11 mouse cellular contexts compared by ENCODE assay signal in genomic region chr8:26913562-26914529, GRCm38 (mm10).
DNase-seq lines count a peak whose midpoint lies in the region; ATAC-seq lines count a peak whose summit lies in the region.
"Had no signal": no experiment of that assay in that cellular context is flagged by ENCODE, and none has a peak within 500 bp of the region (broad histone marks: within the 10 kb centered on the region; RNA-seq: fewer than 3 reads in every experiment).

No protein-coding gene starts in this region.

- no peak overlapping the region for H3K4me3 ChIP-seq in heart, embryonic 10.5 days
- no peak overlapping the region for H3K4me3 ChIP-seq in neural tube, embryonic 14.5 days (ENCODE audit: low read depth, low read length)
- H3K4me3 ChIP-seq in limb, embryonic 12.5 days (replicated peaks), result no peak overlapping the region
- H3K4me3 ChIP-seq in midbrain, embryonic 13.5 days (replicated peaks), result no peak overlapping the region
- H3K4me3 ChIP-seq: left cerebral cortex, adult 2 months had no signal

- 0 out of 2 replicates have a peak, but pooled peaks cover 2% of the 10 kb centered on the region for H3K4me1 ChIP-seq in heart, embryonic 10.5 days
- H3K4me1 ChIP-seq in neural tube, embryonic 14.5 days (ENCODE audit: control insufficient read depth, insufficient read depth, low read length), result no peaks in the 10 kb centered on the region
- peaks cover 36% of the 10 kb centered on the region for H3K4me1 ChIP-seq in limb, embryonic 12.5 days (replicated peaks)
- H3K4me1 ChIP-seq in midbrain, embryonic 13.5 days (replicated peaks), result no peaks in the 10 kb centered on the region

- H3K4me2 ChIP-seq in neural tube, embryonic 14.5 days (ENCODE audit: low read depth, low read length), result no peak overlapping the region
- peak overlapping the region; percentile 16; the same call in 1 of the 2 replicates for H3K4me2 ChIP-seq in limb, embryonic 12.5 days
- no peak overlapping the region for H3K4me2 ChIP-seq in midbrain, embryonic 13.5 days (replicated peaks)

- H3K27me3 ChIP-seq in heart, embryonic 10.5 days (ENCODE audit: insufficient read depth, poor library complexity, severe bottlenecking), result no peaks in the 10 kb centered on the region; the same call in 1 of the 2 replicates
- no peaks in the 10 kb centered on the region for H3K27me3 ChIP-seq in neural tube, embryonic 14.5 days (ENCODE audit: control insufficient read depth, insufficient read depth, low read length)
- H3K27me3 ChIP-seq in limb, embryonic 12.5 days, result peaks cover 36% of the 10 kb centered on the region
- H3K27me3 ChIP-seq in midbrain, embryonic 13.5 days, result no peaks in the 10 kb centered on the region

- DNase-seq in heart, adult 9 months (ENCODE audit: low spot score in 2 of 2), result peak; percentile 19 to 25
- no peak for DNase-seq in heart, embryonic 10.5 days (ENCODE audit: low spot score)
- DNase-seq in neural tube, embryonic 10.5 days (ENCODE audit: extremely low spot score, low spot score), result no peak
- no peak for DNase-seq in spleen, postnatal 10 days (ENCODE audit: low spot score in 2 of 2)
- DNase-seq: cerebellum, postnatal 10 days; kidney, postnatal 36 days had no signal

- no peak overlapping the region for H3K9ac ChIP-seq in neural tube, embryonic 14.5 days (replicated peaks; ENCODE audit: low read depth, low read length)
- H3K9ac ChIP-seq in limb, embryonic 12.5 days (replicated peaks), result no peak overlapping the region
- H3K9ac ChIP-seq in midbrain, embryonic 13.5 days (replicated peaks), result no peak overlapping the region
- H3K9ac ChIP-seq: liver, embryonic 14.5 days had no signal

- no peaks in the 10 kb centered on the region for H3K36me3 ChIP-seq in heart, embryonic 10.5 days
- H3K36me3 ChIP-seq in neural tube, embryonic 14.5 days (ENCODE audit: control insufficient read depth, insufficient read depth, low read length), result no peaks in the 10 kb centered on the region
- no peaks in the 10 kb centered on the region for H3K36me3 ChIP-seq in limb, embryonic 12.5 days
- no peaks in the 10 kb centered on the region for H3K36me3 ChIP-seq in midbrain, embryonic 13.5 days

- ATAC-seq in neural tube, embryonic 14.5 days (ENCODE audit: low read depth), result peak; percentile 54
- peak; percentile 58; the same call in 1 of the 2 replicates for ATAC-seq in limb, embryonic 12.5 days (ENCODE audit: insufficient number of reproducible peaks, insufficient read depth, low FRiP score, low TSS enrichment, low read depth)
- ATAC-seq in midbrain, embryonic 13.5 days, result no peak

- WGBS in heart, embryonic 10.5 days, result 78% methylated on average over 18 of the region's 18 CpGs
- 61% methylated on average over 18 of the region's 18 CpGs for whole genome bisulfite sequencing in neural tube, embryonic 14.5 days
- WGBS in limb, embryonic 12.5 days, result 24% methylated on average over 18 of the region's 18 CpGs
- 86% methylated on average over 18 of the region's 18 CpGs for WGBS in midbrain, embryonic 13.5 days

- H3K27ac ChIP-seq in heart, embryonic 10.5 days, result no peak overlapping the region
- H3K27ac ChIP-seq in neural tube, embryonic 14.5 days (ENCODE audit: low read depth, low read length), result no peak overlapping the region
- H3K27ac ChIP-seq in limb, embryonic 12.5 days, result peak overlapping the region; percentile 58; the same call in 1 of the 2 replicates
- no peak overlapping the region; the same call in 1 of the 2 replicates for H3K27ac ChIP-seq in midbrain, embryonic 13.5 days
- H3K27ac ChIP-seq: left cerebral cortex, adult 2 months; liver, embryonic 14.5 days had no signal

- no peaks in the 10 kb centered on the region for H3K9me3 ChIP-seq in heart, embryonic 10.5 days
- no peaks in the 10 kb centered on the region for H3K9me3 ChIP-seq in neural tube, embryonic 14.5 days (ENCODE audit: control insufficient read depth, low read length)
- no peaks in the 10 kb centered on the region for H3K9me3 ChIP-seq in limb, embryonic 12.5 days
- no peaks in the 10 kb centered on the region for H3K9me3 ChIP-seq in midbrain, embryonic 13.5 days

Comparison
In these comparisons a context has a peak if more than half of its experiments do, and no peak if none do; other contexts are left out.
1. DNase-seq: peak in heart, adult 9 months (2 of 2); none in heart, embryonic 10.5 days (single experiment), neural tube, embryonic 10.5 days (single experiment) and spleen, postnatal 10 days (0 of 2).